Mouse (Mus musculus) erythroblast, embryonic 14.5 days (primary cell): Measurements from ENCODE around the gene Rbl2.

Experiments
- GATA1 ChIP-seq: IDR thresholded peaks from 2 replicates; pipeline ENCODE4 v1.6.1; 2012; ENCODE audit warnings: low read length, inconsistent platforms, mixed read lengths
- TAL1 ChIP-seq: IDR thresholded peaks from 3 replicates; pipeline ENCODE4 v1.6.1; 2012; ENCODE audit warnings: low read length, inconsistent platforms, mixed read lengths

- no peak for TF ChIP-seq GATA1
- no peak for TF ChIP-seq TAL1
These were observed 54.5 kb downstream of the Rbl2 start for GRCm38 (mm10) chr8:91124315-91124714.
